Mouse (Mus musculus) lung, postnatal 10 days (tissue): ENCODE data around the gene Hist1h1b.

Source experiments
- DNase-seq: peaks from one replicate; pipeline ENCODE4 v3.0.0; 2021

The Hist1h1b gene

DNA sequence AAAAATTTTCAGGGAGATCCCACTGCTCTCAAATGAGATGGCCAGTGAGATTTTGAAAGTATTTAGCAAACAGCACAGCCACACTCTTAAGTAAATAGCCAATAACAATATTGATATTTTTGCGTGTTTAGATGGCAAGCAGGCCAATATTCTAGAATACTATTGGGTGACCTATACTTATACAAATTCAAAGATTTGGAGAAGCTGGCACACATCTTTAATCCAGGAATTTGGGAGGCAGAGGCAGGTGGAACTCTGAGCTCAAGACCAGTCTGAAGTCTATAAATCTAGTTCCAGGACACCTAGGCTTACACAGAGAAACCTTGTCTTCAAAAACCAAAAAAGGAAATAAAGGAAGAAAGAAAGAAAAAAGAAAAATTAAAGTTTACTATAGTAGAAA is 1.2 kb upstream of the Hist1h1b start:
- DNase-seq, result no peak

DNA sequence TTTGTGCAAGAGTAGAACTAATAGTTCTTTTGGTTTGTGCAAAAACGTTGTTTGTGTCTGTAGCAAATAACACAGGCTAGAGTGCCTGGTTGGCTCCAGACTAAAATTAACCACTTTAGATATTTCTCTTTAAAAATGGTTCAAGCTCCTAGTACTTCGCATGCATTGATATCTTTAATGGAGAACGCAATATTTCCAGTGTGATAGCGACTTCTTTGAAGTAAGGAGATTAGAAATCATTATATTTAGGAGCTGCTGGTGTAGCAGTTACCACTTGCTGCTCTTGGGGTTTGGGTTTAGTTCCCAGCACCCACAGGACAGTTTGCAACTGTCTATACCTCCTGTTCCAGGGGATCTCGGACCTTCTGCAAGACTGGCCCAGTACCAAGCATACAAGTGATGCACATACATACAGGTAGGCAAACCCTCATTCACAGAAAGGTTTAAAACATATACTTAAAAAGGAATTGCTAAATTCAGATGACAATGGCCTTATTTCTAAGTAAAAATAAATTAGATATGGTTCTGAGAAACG is 663 bp upstream of the Hist1h1b start:
- no peak for DNase-seq

DNA sequence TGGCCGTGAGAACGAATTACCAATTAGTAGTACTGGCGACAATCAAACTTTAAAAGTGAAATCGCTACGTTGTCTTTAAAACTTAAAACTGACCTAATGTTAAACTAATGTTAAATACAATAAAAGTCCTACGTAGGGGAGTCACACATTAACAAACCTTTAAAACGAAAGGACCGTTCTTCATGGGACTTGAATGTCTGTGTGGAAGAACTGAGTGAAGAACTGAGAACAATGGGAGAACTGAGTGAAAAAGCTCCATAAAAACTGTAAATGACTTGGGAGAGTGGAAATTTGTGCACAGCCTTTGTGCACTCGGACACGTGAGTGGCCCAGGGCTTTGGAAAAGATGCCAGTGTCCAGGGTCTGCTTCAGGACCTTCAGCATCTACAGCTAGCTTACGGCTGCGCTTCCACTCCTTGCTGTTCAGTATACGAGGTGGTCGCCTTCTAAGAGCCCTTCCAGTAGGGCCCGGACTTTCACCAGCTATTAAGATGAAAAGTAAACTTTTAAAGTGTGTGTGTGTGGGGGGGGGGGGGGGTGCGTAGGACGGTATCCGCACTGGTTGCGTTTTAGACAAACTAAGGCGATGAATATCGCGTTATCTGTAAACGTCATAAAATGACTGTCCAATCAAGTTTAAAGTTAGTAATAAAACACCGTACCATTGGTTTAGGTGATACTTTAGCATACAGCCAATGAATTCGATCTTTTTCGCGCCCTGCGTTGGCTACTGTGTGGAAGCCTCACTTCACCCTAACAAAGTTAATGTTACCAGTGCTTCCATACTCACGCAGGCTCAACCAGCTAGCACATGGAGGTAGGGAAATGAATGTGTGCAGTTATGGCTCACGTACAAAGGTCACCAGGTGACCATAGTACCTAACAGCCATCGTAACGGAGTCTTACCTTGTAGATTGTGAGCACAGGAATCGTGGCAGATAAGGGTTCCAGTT is 1.3 kb downstream of the Hist1h1b start:
- peak; percentile 83 for DNase-seq

DNA sequence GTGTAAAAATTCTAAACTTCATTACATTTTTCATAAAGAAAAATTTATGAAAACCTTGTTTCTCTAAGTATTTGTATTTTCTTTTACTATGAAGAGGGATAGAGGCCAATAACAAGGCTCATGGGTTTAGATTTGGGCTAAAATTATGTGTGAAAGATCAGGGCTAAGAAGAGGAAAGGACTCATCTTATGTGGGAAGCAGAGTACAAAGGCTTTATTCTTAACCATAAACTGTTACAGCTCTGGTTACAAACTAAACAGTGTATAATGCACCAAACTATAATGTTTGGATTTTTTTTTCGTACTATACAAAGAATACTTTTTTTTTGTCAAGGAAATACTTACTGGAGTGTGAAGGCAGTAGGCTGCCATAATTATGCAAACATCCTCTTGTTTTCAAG is 24.7 kb downstream of the Hist1h1b start:
- DNase-seq, result no peak

DNA sequence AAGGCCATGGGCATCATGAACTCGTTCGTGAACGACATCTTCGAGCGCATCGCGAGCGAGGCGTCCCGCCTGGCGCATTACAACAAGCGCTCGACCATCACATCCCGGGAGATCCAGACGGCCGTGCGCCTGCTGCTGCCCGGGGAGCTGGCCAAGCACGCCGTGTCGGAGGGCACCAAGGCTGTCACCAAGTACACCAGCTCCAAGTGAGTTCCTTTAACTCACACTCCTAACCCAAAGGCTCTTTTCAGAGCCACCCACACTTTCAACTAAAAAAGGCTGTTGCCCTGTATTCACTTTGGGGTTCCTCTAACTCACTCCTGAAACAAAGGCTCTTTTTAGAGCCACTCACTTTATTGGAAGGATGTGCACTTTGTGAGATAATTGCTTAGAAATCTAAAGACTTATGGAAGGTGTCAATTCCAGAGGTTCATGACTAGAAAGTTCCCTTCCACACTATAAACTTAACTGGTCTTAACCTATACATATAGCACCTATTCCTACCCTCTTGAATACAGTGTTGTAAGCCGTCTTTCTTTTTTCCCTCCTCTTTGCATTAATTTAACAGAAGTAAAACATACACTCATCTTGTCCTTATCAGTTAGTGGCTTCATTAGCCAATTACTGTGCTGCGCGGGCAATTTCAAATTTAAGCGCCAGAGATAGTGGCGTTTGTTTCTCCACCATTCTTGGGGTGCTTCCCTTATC is 26.0 kb downstream of the Hist1h1b start:
- DNase-seq, result peak; percentile 38

DNA sequence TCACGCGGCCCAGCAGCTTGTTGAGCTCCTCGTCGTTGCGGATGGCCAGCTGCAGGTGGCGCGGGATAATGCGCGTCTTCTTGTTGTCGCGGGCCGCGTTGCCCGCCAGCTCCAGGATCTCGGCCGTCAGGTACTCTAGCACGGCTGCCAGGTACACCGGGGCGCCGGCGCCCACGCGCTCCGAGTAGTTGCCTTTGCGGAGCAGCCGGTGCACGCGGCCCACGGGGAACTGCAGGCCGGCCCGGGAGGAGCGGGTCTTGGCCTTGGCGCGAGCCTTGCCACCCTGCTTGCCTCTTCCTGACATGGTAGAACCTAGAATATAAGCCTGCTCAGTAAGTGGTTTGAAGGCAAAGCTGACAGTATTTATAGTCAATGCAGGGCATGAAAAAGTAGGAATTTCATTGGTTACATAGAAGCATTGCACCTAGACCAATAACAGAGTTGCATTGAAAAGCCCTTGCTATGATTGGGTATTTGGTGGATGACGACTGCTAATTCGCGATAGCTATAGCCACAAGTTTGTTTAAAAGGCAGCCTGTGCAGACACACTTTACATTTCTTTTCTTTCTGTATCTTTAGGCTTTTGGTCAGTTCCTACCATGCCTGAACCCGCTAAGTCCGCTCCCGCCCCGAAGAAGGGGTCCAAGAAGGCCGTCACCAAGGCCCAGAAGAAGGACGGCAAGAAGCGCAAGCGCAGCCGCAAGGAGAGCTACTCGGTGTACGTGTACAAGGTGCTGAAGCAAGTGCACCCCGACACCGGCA is 26.7 kb downstream of the Hist1h1b start, which contains the start of the genes Hist1h2ak and Hist1h2bn:
TSS of gene Hist1h2ak (minus strand) at position 304 of the 762 bp plus-strand sequence.
TSS of gene Hist1h2bn (plus strand) at position 600 of the 762 bp plus-strand sequence.
- DNase-seq, result peak; percentile 75

DNA sequence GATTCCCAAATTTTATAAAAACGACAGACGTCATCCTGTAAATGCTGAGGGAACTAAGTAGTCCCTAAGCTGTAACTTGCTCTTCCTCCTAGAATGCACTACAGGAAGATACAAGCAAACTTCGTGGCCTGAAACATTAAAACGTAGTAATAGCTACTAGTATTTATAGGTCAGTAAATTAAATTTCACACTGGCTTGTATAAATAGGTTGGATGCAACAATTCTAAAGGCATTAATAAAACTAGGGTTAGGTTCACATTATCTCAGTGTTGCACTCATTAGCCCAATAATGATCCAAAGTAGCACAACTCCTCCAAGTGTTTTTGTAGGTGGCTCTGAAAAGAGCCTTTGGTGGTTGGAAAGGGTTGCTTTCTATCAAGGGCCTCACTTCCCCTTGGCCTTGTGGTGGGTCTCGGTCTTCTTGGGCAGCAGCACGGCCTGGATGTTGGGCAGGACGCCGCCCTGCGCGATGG is 27.3 kb downstream of the Hist1h1b start:
- DNase-seq, result no peak

DNA sequence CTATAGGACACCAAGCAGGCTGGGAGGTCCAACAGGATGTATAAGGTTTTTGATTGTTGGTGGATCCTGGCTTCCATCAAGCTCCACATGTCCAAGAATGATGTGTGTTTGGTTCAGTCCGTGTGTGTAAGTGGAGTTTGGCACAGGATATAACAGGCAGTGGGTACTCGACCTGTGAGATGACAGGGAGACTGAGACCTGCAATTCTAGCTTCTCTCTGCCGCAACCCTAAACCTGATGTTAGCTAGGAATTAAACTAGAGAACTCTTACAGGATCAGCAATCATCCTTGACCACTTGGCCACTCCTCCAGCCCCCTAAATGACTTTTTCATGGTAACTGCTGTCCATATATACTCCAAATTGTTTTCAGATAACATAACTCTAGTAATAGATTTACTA is 28.1 kb downstream of the Hist1h1b start:
- no peak for DNase-seq

DNA sequence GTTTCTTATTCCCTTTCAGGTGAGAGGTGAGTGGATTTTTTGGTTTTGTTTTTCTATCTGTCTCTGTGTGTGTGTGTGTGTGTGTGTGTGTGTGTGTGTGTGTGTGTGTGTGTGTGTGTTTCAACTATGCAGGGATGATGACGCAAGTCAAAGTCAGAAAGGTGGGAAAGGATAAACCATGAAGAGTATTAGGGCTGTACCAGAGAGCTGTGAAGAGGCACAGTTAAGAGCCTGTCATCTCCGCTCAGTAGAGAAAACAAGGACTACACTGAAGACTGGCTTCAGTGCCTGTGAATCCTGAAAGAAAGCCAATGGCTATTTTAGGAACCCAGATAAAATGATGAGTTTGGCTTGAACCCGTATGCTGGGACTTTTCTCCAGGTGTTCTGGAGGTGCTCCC is 28.6 kb downstream of the Hist1h1b start:
- DNase-seq, result no peak

DNA sequence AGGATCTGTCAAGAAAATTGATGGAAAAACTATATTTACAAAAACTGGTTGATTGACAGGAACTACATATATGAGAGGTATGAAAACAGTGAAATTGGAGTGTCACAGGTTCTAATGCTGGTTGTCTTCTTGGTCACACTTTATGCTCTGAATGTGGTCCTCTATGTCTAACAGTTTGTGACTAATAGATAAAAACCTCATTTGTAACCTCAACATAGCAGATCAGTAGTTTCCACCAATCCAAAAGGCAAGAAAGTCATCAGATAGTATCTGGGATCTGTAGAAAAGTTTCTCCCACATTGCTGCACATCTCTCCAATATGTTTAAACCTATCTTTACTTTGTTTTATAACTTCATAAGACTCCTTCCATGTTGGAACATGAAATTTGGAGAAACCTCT is 29.0 kb downstream of the Hist1h1b start:
- DNase-seq, result no peak

DNA sequence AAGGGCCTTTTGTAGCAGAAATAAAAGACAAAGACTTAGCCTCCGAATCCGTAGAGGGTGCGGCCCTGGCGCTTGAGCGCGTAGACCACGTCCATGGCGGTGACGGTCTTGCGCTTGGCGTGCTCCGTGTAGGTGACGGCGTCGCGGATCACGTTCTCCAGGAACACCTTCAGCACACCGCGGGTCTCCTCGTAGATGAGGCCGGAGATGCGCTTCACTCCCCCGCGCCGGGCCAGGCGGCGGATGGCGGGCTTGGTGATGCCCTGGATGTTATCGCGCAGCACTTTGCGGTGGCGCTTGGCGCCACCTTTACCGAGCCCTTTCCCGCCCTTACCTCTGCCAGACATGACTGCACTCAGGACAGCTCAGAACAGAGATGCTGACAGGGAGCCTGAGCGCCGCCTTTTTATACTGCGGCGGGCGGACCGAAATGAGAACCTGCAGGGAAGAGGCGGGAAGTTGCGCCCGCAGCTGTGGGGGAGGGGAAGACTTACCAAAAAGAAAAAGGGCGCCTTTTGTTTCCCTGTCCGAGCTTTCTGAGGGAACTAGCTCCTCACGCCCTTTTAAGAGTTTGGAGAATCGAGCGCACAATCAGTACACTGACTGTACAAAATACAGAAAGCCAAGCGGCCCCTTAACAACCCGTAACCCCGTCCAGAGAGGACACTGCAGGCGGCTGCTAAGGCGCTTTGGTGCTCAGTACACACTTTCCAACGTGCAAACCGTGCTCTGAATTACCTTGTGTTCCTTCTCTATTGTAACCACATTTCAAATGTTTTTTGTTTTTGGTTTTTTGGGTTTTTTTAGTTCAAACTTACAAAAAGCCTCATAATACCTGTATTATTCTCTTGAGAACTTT is 30.0 kb downstream of the Hist1h1b start, which contains the start of gene Hist1h4k:
TSS of gene Hist1h4k (minus strand) at position 347 of the 859 bp plus-strand sequence.
- peak; percentile 91 for DNase-seq

DNA sequence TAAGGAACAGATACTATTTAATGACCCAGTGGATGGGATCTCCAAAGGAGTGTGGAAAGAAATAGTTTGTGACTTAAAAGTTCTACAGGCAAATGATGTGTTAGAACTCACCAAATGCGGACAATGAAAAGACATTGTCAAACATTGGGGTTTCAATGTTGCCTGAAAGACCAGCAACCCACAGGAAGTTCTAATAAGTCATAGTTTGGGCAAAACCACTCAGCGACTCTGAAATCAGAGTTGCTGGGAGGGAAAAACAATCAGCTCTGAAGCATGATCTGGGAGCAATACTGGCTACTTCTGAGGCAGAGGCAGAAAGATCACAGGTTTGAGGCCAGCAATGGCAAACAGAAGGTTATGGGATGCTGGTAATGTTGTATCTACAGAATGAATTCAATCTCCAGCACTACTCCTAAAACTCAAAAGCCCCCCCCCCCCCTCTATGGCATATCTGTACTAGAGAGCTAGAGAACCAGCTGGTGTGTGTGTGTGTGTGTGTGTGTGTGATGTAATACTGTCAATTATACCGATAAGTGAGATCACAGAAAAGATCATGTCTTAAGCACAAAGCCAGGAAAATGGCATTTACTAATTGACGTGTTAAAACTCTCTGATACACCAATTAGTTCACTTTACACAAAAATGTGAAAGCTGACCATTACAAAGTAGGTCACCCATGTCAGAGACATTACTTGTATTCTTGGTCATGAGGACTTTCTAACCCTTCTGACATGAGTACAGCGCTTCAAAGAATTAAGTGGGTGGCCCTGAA is 30.9 kb downstream of the Hist1h1b start:
- DNase-seq, result no peak

DNA sequence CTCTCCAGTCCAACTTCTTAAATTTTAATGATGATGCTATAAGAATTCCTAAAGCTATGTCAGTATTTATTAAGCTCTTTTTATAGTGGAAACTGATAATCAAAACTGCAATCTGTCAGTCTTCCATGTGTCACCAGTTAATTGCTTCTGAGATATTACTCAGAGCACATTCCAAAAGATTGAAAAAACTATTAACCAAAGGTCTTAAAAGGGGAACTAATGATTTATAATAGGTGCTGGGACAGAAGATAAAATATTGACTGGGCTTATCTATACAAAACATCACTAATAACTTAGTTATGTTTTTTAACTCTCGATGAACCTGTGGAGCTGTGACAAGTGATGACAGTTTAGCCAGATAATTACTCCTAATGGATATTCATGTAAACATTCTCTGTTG is 35.4 kb downstream of the Hist1h1b start:
- no peak for DNase-seq

DNA sequence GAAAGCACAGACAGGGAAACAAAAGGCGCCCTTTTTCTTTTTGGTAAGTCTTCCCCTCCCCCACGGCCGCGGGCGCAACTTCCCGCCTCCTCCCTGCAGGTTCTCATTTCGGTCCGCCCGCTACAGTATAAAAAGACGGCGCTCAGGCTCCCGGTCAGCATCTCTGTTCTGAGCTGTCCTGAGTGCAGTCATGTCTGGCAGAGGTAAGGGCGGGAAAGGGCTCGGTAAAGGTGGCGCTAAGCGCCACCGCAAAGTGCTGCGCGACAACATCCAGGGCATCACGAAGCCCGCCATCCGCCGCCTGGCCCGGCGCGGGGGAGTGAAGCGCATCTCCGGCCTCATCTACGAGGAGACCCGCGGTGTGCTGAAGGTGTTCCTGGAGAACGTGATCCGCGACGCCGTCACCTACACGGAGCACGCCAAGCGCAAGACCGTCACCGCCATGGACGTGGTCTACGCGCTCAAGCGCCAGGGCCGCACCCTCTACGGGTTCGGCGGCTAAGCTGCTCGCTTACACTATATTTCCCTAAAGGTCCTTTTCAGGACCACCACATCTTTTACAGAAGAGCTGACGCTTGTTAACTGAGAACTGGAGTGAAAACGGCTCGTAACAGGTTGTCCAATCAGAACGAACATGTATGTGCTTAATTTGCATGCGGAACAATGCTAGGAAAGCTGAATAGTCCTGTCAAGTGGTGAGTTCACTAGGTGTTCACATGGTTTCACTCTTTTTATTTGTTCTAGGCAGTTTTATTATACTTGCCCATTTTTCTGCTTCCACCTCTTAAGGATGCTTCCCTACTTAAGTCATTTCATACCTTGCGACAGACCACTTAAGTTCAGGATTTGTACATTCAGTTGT is 45.3 kb downstream of the Hist1h1b start, which contains the start of gene Hist1h4j:
TSS of gene Hist1h4j (plus strand) at position 159 of the 862 bp plus-strand sequence.
- peak; percentile 79 for DNase-seq

DNA sequence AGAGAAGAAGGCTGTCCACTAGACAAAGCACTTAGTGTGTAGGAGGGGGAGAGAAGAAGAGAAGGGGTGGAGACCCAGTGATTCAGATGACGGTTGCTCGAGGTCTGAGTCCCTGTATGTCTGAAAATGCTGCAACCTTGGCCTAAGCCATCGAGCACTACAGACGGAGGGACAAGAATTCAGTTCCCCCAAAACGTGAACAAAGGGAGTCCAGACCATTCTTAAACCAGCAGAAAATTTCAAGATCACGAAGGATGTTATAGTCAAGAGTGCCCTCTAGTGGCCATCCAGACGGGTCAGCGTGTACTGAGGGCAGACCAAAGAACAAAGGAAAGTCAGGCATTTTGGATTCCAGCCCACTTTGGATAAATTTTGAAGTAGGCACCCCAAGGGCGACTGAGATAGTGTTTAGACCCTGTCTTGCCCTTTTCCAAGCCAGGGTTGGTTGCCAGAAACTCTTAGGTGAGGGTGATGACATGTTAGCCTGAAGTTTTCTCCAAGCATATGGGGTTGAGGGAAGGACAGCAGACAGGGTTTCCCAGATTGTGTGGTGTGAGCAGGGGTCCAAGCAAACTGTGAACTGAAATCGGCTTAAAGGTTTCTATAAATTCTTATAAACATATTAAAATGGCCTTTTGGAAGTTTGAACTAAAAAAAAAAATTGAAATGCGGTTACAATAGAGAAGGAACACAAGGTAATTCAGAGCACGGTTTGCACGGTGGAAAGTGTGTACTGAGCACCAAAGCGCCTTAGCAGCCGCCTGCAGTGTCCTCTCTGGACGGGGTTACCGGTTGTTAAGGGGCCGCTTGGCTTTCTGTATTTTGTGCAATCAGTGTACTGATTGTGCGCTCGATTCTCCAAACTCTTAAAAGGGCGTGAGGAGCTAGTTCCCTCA is 46.2 kb downstream of the Hist1h1b start:
- peak; percentile 93 for DNase-seq

DNA sequence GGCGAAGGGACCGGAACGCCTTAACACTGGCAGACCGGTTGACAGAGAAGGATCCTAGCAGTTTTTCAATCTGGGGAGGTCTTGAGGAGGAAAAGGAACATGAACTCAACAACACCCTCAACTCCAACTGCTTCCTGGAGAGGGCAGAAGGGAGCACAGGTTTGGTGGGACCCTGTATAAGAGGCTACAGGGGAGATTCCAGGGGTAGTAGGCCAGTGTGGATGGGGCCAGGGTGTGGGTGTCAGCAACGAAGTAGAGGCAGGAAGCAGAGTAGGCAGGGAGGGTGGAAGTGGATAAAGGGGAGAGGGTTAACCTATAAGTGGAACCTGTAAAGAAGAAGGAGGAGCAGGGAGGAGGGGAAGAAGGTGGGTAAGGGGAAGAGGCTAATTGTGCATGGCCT is 47.0 kb downstream of the Hist1h1b start:
- DNase-seq, result no peak
